Mouse (Mus musculus): ENCODE measurements around the gene Gm2897. TPM values are rescaled to one million over a fixed set of nuclear protein-coding genes. Genes with fewer than 3 reads are reported as not detected.
"Not testable (repeated sequence)": the region's sequence is repeated elsewhere in the genome, so short reads cannot be mapped to it uniquely, and the experiment has no call there.

Gm2897 gene
- polyA plus RNA-seq (2012; rRNA removed) (2.9 and 3.0 TPM in 2 replicates), polyA plus RNA-seq (2014; fragmentation: Nextera tagmentation; extraction: Ambion mirVana) (2.4 and 2.7 TPM in 2 replicates)

GRCm38 (mm10) chr14:3048727-3049512 lies at the start of gene Gm2897:
Gene Gm2897, plus strand, starts transcription at chr14:3049285.
- not testable (repeated sequence) for ATAC-seq (ENCODE audit: low FRiP score, low read depth); H3K9me3 ChIP-seq (ENCODE audit: control insufficient read depth, low read length); H3K4me1 ChIP-seq (ENCODE audit: control insufficient read depth, insufficient read depth, low read length); H3K27me3 ChIP-seq (ENCODE audit: control insufficient read depth, insufficient read depth, low read length); H3K36me3 ChIP-seq (ENCODE audit: control insufficient read depth, insufficient read depth, low read length); H3K27ac ChIP-seq (replicated peaks; ENCODE audit: low read depth, low read length)
- H3K9ac ChIP-seq (ENCODE audit: low read depth, low read length, severe bottlenecking) = peak within 1 kb of the TSS; percentile 38; the same call in 1 of the 2 replicates
- peak within 1 kb of the TSS; percentile 72 for H3K4me2 ChIP-seq (replicated peaks; ENCODE audit: low read depth, low read length, severe bottlenecking)
- peak within 1 kb of the TSS; percentile 37 for H3K4me3 ChIP-seq (replicated peaks; ENCODE audit: low read length)
- DNase-seq (ENCODE audit: low spot score) = peak; percentile 1
- WGBS = 8% methylated on average over 6 of the region's 40 CpGs

GRCm38 (mm10) chr14:3029702-3030101 lies 19.4 kb upstream of the Gm2897 start, which contains the start of gene Gm2888:
Gene Gm2888, plus strand, starts transcription at chr14:3030002.
- H3K9me3 ChIP-seq (ENCODE audit: control insufficient read depth, low read length); DNase-seq (ENCODE audit: low spot score): not testable (repeated sequence)
- WGBS = 70% methylated on average over 2 of the region's 3 CpGs

GRCm38 (mm10) chr14:3049513-3049800 lies 372 bp downstream of the Gm2897 start:
- ATAC-seq (ENCODE audit: low FRiP score, low read depth); H3K27me3 ChIP-seq (ENCODE audit: control insufficient read depth, insufficient read depth, low read length); H3K4me1 ChIP-seq (ENCODE audit: control insufficient read depth, insufficient read depth, low read length); H3K36me3 ChIP-seq (ENCODE audit: control insufficient read depth, insufficient read depth, low read length); H3K9me3 ChIP-seq (ENCODE audit: control insufficient read depth, low read length); H3K27ac ChIP-seq (replicated peaks; ENCODE audit: low read depth, low read length): not testable (repeated sequence)
- peak; percentile 1 for DNase-seq (ENCODE audit: low spot score)
- peak overlapping the region; percentile 72 for H3K4me2 ChIP-seq (replicated peaks; ENCODE audit: low read depth, low read length, severe bottlenecking)
- peak overlapping the region; percentile 37 for H3K4me3 ChIP-seq (replicated peaks; ENCODE audit: low read length)
- H3K9ac ChIP-seq (ENCODE audit: low read depth, low read length, severe bottlenecking) = 0 out of 2 replicates have a peak overlapping the region, but pooled peaks have one; percentile 38
- WGBS = 2% methylated on average over 14 of the region's 20 CpGs

More at GRCm38 (mm10) chr14:3029702-3030101, 19.4 kb upstream of the Gm2897 start, which contains the start of gene Gm2888:
- not testable (repeated sequence) for H3K4me2 ChIP-seq (replicated peaks; ENCODE audit: low read depth, low read length, severe bottlenecking); H3K27ac ChIP-seq (replicated peaks; ENCODE audit: low read depth, low read length); H3K27me3 ChIP-seq (ENCODE audit: control insufficient read depth, insufficient read depth, low read length); ATAC-seq (ENCODE audit: low FRiP score, low read depth); H3K4me1 ChIP-seq (ENCODE audit: control insufficient read depth, insufficient read depth, low read length); H3K9ac ChIP-seq (ENCODE audit: low read depth, low read length, severe bottlenecking); H3K4me3 ChIP-seq (replicated peaks; ENCODE audit: low read length); H3K36me3 ChIP-seq (ENCODE audit: control insufficient read depth, insufficient read depth, low read length)

GRCm38 (mm10) chr14:3050087-3050486 lies 1.0 kb downstream of the Gm2897 start:
- WGBS = 3% methylated on average over 5 of the region's 8 CpGs
- not testable (repeated sequence) for H3K27ac ChIP-seq (replicated peaks; ENCODE audit: low read depth, low read length); H3K27me3 ChIP-seq (ENCODE audit: control insufficient read depth, insufficient read depth, low read length); H3K9me3 ChIP-seq (ENCODE audit: control insufficient read depth, low read length); H3K4me1 ChIP-seq (ENCODE audit: control insufficient read depth, insufficient read depth, low read length); ATAC-seq (ENCODE audit: low FRiP score, low read depth); H3K4me3 ChIP-seq (replicated peaks; ENCODE audit: low read length); DNase-seq (ENCODE audit: low spot score); H3K4me2 ChIP-seq (replicated peaks; ENCODE audit: low read depth, low read length, severe bottlenecking); H3K36me3 ChIP-seq (ENCODE audit: control insufficient read depth, insufficient read depth, low read length); H3K9ac ChIP-seq (ENCODE audit: low read depth, low read length, severe bottlenecking)

- not testable (repeated sequence) for H3K4me3 ChIP-seq (replicated peaks; ENCODE audit: low read length); H3K9me3 ChIP-seq (ENCODE audit: control insufficient read depth, low read length); H3K4me1 ChIP-seq (ENCODE audit: control insufficient read depth, insufficient read depth, low read length); H3K4me2 ChIP-seq (replicated peaks; ENCODE audit: low read depth, low read length, severe bottlenecking); H3K27ac ChIP-seq (replicated peaks; ENCODE audit: low read depth, low read length); DNase-seq (ENCODE audit: low spot score); ATAC-seq (ENCODE audit: low FRiP score, low read depth); H3K27me3 ChIP-seq (ENCODE audit: control insufficient read depth, insufficient read depth, low read length); H3K9ac ChIP-seq (ENCODE audit: low read depth, low read length, severe bottlenecking); H3K36me3 ChIP-seq (ENCODE audit: control insufficient read depth, insufficient read depth, low read length)
- 90% methylated on average over 13 of the region's 25 CpGs for WGBS
Measured at GRCm38 (mm10) chr14:3116051-3116450, 67.0 kb downstream of the Gm2897 start.

Other genes starting within 250 kb of the Gm2897 start
- gene Gm2888, start 19.3 kb upstream of the Gm2897 start, polyA plus RNA-seq (2012; rRNA removed) = not detected in 2 replicates
- not detected in 2 replicates for gene Gm2888, start 19.3 kb upstream of the Gm2897 start, polyA plus RNA-seq (2014; fragmentation: Nextera tagmentation; extraction: Ambion mirVana)
- gene Gm10340, start 84.7 kb downstream of the Gm2897 start, polyA plus RNA-seq (2012; rRNA removed) = 0.13 TPM in 1 of 2 replicates, not detected in the other
- not detected in 2 replicates for gene Gm10340, start 84.7 kb downstream of the Gm2897 start, polyA plus RNA-seq (2014; fragmentation: Nextera tagmentation; extraction: Ambion mirVana)
- not detected in 2 replicates for gene Gm5795, start 139.0 kb downstream of the Gm2897 start, polyA plus RNA-seq (2012; rRNA removed)
- not detected in 2 replicates for gene Gm5795, start 139.0 kb downstream of the Gm2897 start, polyA plus RNA-seq (2014; fragmentation: Nextera tagmentation; extraction: Ambion mirVana)
- gene D830030K20Rik, start 159.2 kb downstream of the Gm2897 start, polyA plus RNA-seq (2012; rRNA removed) = 1.3 and 1.8 TPM in 2 replicates
- gene D830030K20Rik, start 159.2 kb downstream of the Gm2897 start, polyA plus RNA-seq (2014; fragmentation: Nextera tagmentation; extraction: Ambion mirVana) = 2.0 and 3.9 TPM in 2 replicates